In the genomic region with DNA sequence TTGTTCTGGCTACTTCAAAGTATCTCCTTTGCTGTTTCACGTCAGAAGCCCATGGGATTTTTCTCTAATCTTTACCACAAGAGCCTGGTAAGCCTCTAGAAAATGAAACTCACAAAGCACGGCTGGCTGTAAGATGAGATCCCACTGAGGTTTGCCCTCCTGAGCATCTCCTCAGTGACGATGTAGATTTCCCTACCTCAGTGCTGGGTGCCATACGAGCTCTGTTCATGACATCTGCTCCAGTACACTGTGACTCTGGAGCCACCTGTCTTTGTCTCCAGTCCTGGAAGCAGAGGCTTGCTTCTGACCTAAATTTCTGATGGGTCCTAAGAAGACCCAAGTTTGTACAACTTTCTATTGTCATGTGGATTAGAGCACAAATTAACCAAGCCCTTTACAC, we compare ENCODE assay signal across 18 mouse cellular contexts.
"Had no signal": no experiment of that assay in that cellular context is flagged by ENCODE, and none has a peak within 500 bp of the region (broad histone marks: within the 10 kb centered on the region; RNA-seq: fewer than 3 reads in every experiment).

No protein-coding gene starts in this region.

- H3K36me3 ChIP-seq: midbrain, embryonic 10.5 days; midbrain, embryonic 12.5 days; neural tube, embryonic 13.5 days; neural tube, embryonic 15.5 days had no signal

- DNase-seq: lung, embryonic 14.5 days; lung, postnatal 10 days; lung, postnatal 4 days; midbrain, embryonic 14.5 days; retina, postnatal 1 day; right cerebral cortex, adult 18-20 months; right cerebral cortex, postnatal 25 days; right cerebral cortex, postnatal 4 days; spleen, adult 18-20 months; thymus, adult 18-20 months; thymus, postnatal 14 days; thymus, postnatal 36 days had no signal

- H3K9me3 ChIP-seq: midbrain, embryonic 10.5 days; midbrain, embryonic 12.5 days; neural tube, embryonic 13.5 days; neural tube, embryonic 15.5 days had no signal

- H3K4me3 ChIP-seq: midbrain, embryonic 10.5 days; midbrain, embryonic 12.5 days; myocyte; neural tube, embryonic 13.5 days; neural tube, embryonic 15.5 days had no signal

- H3K27me3 ChIP-seq: neural tube, embryonic 13.5 days; neural tube, embryonic 15.5 days had no signal

- H3K27ac ChIP-seq: midbrain, embryonic 10.5 days; midbrain, embryonic 12.5 days; neural tube, embryonic 13.5 days; neural tube, embryonic 15.5 days had no signal

- H3K4me1 ChIP-seq: midbrain, embryonic 12.5 days; neural tube, embryonic 13.5 days; neural tube, embryonic 15.5 days had no signal

- H3K4me2 ChIP-seq: lung, embryonic 14.5 days; midbrain, embryonic 12.5 days; neural tube, embryonic 13.5 days; neural tube, embryonic 15.5 days had no signal

- ATAC-seq: midbrain, embryonic 16.5 days had no signal

- H3K9ac ChIP-seq: lung, embryonic 14.5 days; midbrain, embryonic 12.5 days; neural tube, embryonic 13.5 days; neural tube, embryonic 15.5 days had no signal
